27 mouse cellular contexts compared by ENCODE assay signal in the genomic region with DNA sequence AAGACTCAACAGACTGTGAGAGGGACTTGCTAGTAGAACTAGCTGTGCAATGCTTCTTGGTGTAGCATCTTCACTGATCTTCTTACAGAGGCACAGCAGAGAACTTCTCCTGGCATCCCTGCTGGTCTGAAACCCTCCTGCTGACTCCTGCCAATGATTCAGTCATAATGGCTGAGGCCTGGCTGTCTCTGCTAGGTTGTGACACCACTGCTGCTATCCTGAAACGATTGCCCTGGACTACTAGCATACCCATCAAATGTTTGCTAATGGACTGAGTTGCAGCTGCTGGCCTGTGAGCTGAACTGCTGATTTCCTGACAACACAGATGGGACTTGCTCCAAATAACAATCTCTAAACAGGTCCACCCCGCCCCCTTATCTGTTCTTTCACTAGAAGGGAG. TPM values are rescaled to one million over a fixed set of nuclear protein-coding genes. Genes with fewer than 3 reads are reported as not detected.
A peak's percentile ranks its signal among the peaks of the same experiment; 100 is the strongest.
DNase-seq lines count a peak whose midpoint lies in the region; TF ChIP-seq lines count a peak whose summit lies in the region.
"Had no signal": no experiment of that assay in that cellular context is flagged by ENCODE, and none has a peak within 500 bp of the region (broad histone marks: within the 10 kb centered on the region; RNA-seq: fewer than 3 reads in every experiment).

No protein-coding gene starts in this region.

- no peaks in the 10 kb centered on the region for H3K9me3 ChIP-seq in CH12.LX (replicated peaks; ENCODE audit: low read length)
- H3K9me3 ChIP-seq: embryonic facial prominence, embryonic 13.5 days; embryonic facial prominence, embryonic 15.5 days; forebrain, embryonic 12.5 days; G1E had no signal

- H3K79me2 ChIP-seq in CH12.LX (replicated peaks; ENCODE audit: control insufficient read depth, extremely low read depth, insufficient read depth, poor library complexity, severe bottlenecking), result no peaks in the 10 kb centered on the region

- H3K4me2 ChIP-seq in CH12.LX (ENCODE audit: insufficient read depth, low read depth, poor library complexity, severe bottlenecking), result no peak overlapping the region
- H3K4me2 ChIP-seq: embryonic facial prominence, embryonic 13.5 days; embryonic facial prominence, embryonic 15.5 days; forebrain, embryonic 12.5 days had no signal

- H3K27ac ChIP-seq in CH12.LX (ENCODE audit: insufficient read depth, low read depth), result peak overlapping the region; percentile 20; the same call in 1 of the 2 replicates
- H3K27ac ChIP-seq: embryonic facial prominence, embryonic 13.5 days; embryonic facial prominence, embryonic 15.5 days; forebrain, embryonic 10.5 days; forebrain, embryonic 12.5 days had no signal

- no peak for TF ChIP-seq RAD21 in CH12.LX (IDR thresholded peaks at IDR 0.05; ENCODE audit: low read depth, low read length)

- H3K36me3 ChIP-seq in CH12.LX (replicated peaks in 1 of 2; ENCODE audit: control insufficient read depth in 1 of 2, insufficient read depth in 1 of 2, low read length in 1 of 2), result no peaks in the 10 kb centered on the region
- H3K36me3 ChIP-seq: embryonic facial prominence, embryonic 13.5 days; embryonic facial prominence, embryonic 15.5 days; forebrain, embryonic 10.5 days; forebrain, embryonic 12.5 days; G1E had no signal

- H3K9ac ChIP-seq in CH12.LX (ENCODE audit: insufficient read depth, low read depth), result no peak overlapping the region
- H3K9ac ChIP-seq: embryonic facial prominence, embryonic 13.5 days; embryonic facial prominence, embryonic 15.5 days; forebrain, embryonic 12.5 days had no signal

- in situ Hi-C loops in CH12.LX (cut with MboI; ENCODE audit: low pct_ligation_motif_present, low pct_unique_long_range_greater_than_20kb, low sequenced_read_pairs), result no loop called here

- DNase-seq in heart, adult 11 months, result peak; percentile 92
- DNase-seq in heart, adult 9 months (ENCODE audit: low spot score in 2 of 2), result no peak
- peak; percentile 40 for DNase-seq in lung, postnatal 36 days
- DNase-seq in lung, postnatal 14 days, result no peak
- no peak for DNase-seq in CH12.LX (ENCODE audit: extremely low read depth)
- peak; percentile 29 for DNase-seq in adipocyte (ENCODE audit: low spot score)
- no peak for DNase-seq in T-cell, adult 2 months (ENCODE audit: low spot score)
- DNase-seq: adrenal gland, postnatal 14 days; adrenal gland, postnatal 36 days; cerebellum, adult 11-12 months; cerebellum, adult 2 months; cerebellum, adult 9-10 months; cerebellum, postnatal 10 days; cerebellum, postnatal 25 days; embryo, embryonic 11 days had no signal

- no peak for TF ChIP-seq CTCF in CH12.LX (conservative IDR thresholded peaks at IDR 0.05 in 1 of 2, IDR thresholded peaks at IDR 0.05 in 1 of 2; ENCODE audit: low read depth in 2 of 2, low read length in 2 of 2)

- H3K27me3 ChIP-seq in CH12.LX (replicated peaks), result peaks cover 10% of the 10 kb centered on the region
- H3K27me3 ChIP-seq: embryonic facial prominence, embryonic 13.5 days; embryonic facial prominence, embryonic 15.5 days; forebrain, embryonic 12.5 days had no signal

- H3K4me3 ChIP-seq in CH12.LX (replicated peaks in 1 of 3; ENCODE audit: low read depth in 2 of 3, low read length in 2 of 3, poor library complexity in 1 of 3), result no peak overlapping the region
- H3K4me3 ChIP-seq: embryonic facial prominence, embryonic 13.5 days; embryonic facial prominence, embryonic 15.5 days; erythroblast, embryonic 14.5 days; forebrain, embryonic 10.5 days; forebrain, embryonic 12.5 days had no signal

- peaks cover 9 to 15% of the 10 kb centered on the region in 2 experiments for H3K4me1 ChIP-seq in CH12.LX (ENCODE audit: control insufficient read depth in 1 of 2, insufficient read depth in 2 of 2)
- H3K4me1 ChIP-seq: embryonic facial prominence, embryonic 13.5 days; embryonic facial prominence, embryonic 15.5 days; forebrain, embryonic 10.5 days; forebrain, embryonic 12.5 days had no signal

- no peak for TF ChIP-seq EP300 in CH12.LX (IDR thresholded peaks at IDR 0.05; ENCODE audit: low read length)

- dilution Hi-C loops in CH12.LX (cut with MboI; ENCODE audit: extremely low pct_ligation_motif_present, extremely low pct_unique_long_range_greater_than_20kb, low sequenced_read_pairs), result no loop called here

- TF ChIP-seq POLR2A in CH12.LX (IDR thresholded peaks at IDR 0.05; ENCODE audit: low read depth, low read length), result no peak

TF ChIP-seq in CH12.LX, 34 proteins besides CTCF, POLR2A, EP300 and RAD21:
- no peak for TF ChIP-seq MEF2A (IDR thresholded peaks at IDR 0.05; ENCODE audit: borderline replicate concordance, low read depth, low read length)
- no peak for TF ChIP-seq ELF1 (IDR thresholded peaks at IDR 0.05; ENCODE audit: low read depth, low read length)
- no peak for TF ChIP-seq HCFC1 (IDR thresholded peaks at IDR 0.05; ENCODE audit: low read depth, low read length)
- no peak for TF ChIP-seq JUND (conservative IDR thresholded peaks at IDR 0.05; ENCODE audit: low read depth, low read length)
- TF ChIP-seq MAFK (IDR thresholded peaks at IDR 0.05; ENCODE audit: insufficient replicate concordance, low read length), result no peak
- TF ChIP-seq UBTF (IDR thresholded peaks at IDR 0.05; ENCODE audit: low read depth, low read length), result no peak
- TF ChIP-seq ETS1 (conservative IDR thresholded peaks at IDR 0.05; ENCODE audit: low read depth, low read length), result no peak
- no peak for TF ChIP-seq JUN (IDR thresholded peaks at IDR 0.05; ENCODE audit: insufficient read depth, low read depth, low read length)
- no peak for TF ChIP-seq BHLHE40 (IDR thresholded peaks at IDR 0.05; ENCODE audit: low read depth, low read length)
- no peak for TF ChIP-seq MAX (IDR thresholded peaks at IDR 0.05; ENCODE audit: low read length)
- no peak for TF ChIP-seq NELFE (IDR thresholded peaks at IDR 0.05; ENCODE audit: low read depth, low read length)
- no peak for TF ChIP-seq SIN3A (IDR thresholded peaks at IDR 0.05; ENCODE audit: low read length)
- TF ChIP-seq RCOR1 (conservative IDR thresholded peaks at IDR 0.05; ENCODE audit: low read depth, low read length), result no peak
- no peak for TF ChIP-seq USF2 (conservative IDR thresholded peaks at IDR 0.05; ENCODE audit: low read depth, low read length)

RNA-seq across cellular contexts. Expression of gene Ifi27l2b, which starts 17.5 kb away (rescaled TPM):
- total RNA-seq in CH12.LX (2012; rRNA removed) (not detected in 2 replicates), CH12.LX (2014; rRNA removed) (not detected in 2 replicates)
- polyA plus RNA-seq in CH12.LX (2012; ENCODE audit: insufficient read length, low read depth), result not detected in 2 replicates
- total RNA-seq: adrenal gland, adult 18-20 months; adrenal gland, postnatal 14 days; adrenal gland, postnatal 36 days had no signal
- polyA plus RNA-seq: cerebellum, adult 2 months; embryonic facial prominence, embryonic 11.5 days; embryonic facial prominence, embryonic 13.5 days; erythroblast, embryonic 14.5 days; forebrain, embryonic 10.5 days; forebrain, embryonic 12.5 days; forebrain, embryonic 14.5 days; forebrain, embryonic 16.5 days; frontal cortex, adult 2 months; G1E; Patski had no signal

RNA-seq across cellular contexts. Expression of gene Ifi27l2a, which starts 31.0 kb away (rescaled TPM):
- total RNA-seq in CH12.LX (2012; rRNA removed) (116 and 133 TPM in 2 replicates), CH12.LX (2014; rRNA removed) (262 and 289 TPM in 2 replicates)
- polyA plus RNA-seq in CH12.LX (2012; ENCODE audit: insufficient read length, low read depth), result 81.1 and 83.9 TPM in 2 replicates

RNA-seq across cellular contexts. Expression of gene Ifi27, which starts 40.5 kb away (rescaled TPM):
- 143 and 198 TPM in 2 replicates for total RNA-seq in CH12.LX (2012; rRNA removed)
- 135 and 150 TPM in 2 replicates for total RNA-seq in CH12.LX (2014; rRNA removed)
- polyA plus RNA-seq in CH12.LX (2012; ENCODE audit: insufficient read length, low read depth), result 132 and 142 TPM in 2 replicates

RNA-seq across cellular contexts. Expression of gene Ddx24, which starts 48.9 kb away (rescaled TPM):
- total RNA-seq in CH12.LX (2012; rRNA removed) (76.2 and 91.3 TPM in 2 replicates), CH12.LX (2014; rRNA removed) (83.0 and 87.9 TPM in 2 replicates)
- 125 and 150 TPM in 2 replicates for polyA plus RNA-seq in CH12.LX (2012; ENCODE audit: insufficient read length, low read depth)

RNA-seq across cellular contexts. Expression of gene Ppp4r4, which starts 57.6 kb away (rescaled TPM):
- total RNA-seq in CH12.LX (2012; rRNA removed) (0.34 and 0.38 TPM in 2 replicates), CH12.LX (2014; rRNA removed) (0.54 and 0.68 TPM in 2 replicates)
- 0.42 and 1.7 TPM in 2 replicates for polyA plus RNA-seq in CH12.LX (2012; ENCODE audit: insufficient read length, low read depth)
- polyA plus RNA-seq: erythroblast, embryonic 14.5 days; G1E had no signal

Comparison
In these comparisons a context has a peak if more than half of its experiments do, and no peak if none do; other contexts are left out.
1. DNase-seq: peak in heart, adult 11 months (single experiment), lung, postnatal 36 days (single experiment) and adipocyte (single experiment); none in heart, adult 9 months (0 of 2), lung, postnatal 14 days (single experiment), CH12.LX (single experiment) and T-cell, adult 2 months (single experiment).